Mouse (Mus musculus) C2C12 (cell line): ENCODE results near the gene Wdr61. TPM values are rescaled to one million over a fixed set of nuclear protein-coding genes. Genes with fewer than 3 reads are reported as not detected.

Experiments used
- H3K27me3 ChIP-seq: one replicate; pipeline ENCODE4 v1.6.1; 2011; ENCODE audit not compliant: control insufficient read depth, insufficient read depth, insufficient read length
- H3K36me3 ChIP-seq: one replicate; pipeline ENCODE4 v1.6.1; 2011; ENCODE audit not compliant: control insufficient read depth, insufficient read depth
- H3K4me3 ChIP-seq: one replicate; pipeline ENCODE4 v1.5.1; 2011; ENCODE audit warnings: mild to moderate bottlenecking, control low read depth; ENCODE audit not compliant: poor library complexity, insufficient read depth, severe bottlenecking
- H3K79me2 ChIP-seq: one replicate; pipeline ENCODE4 v1.6.1; 2011; ENCODE audit not compliant: control insufficient read depth, insufficient read depth
- H3K79me3 ChIP-seq: one replicate; pipeline ENCODE4 v1.6.1; 2011; ENCODE audit warnings: low read depth, control low read depth
- H3ac ChIP-seq: one replicate; pipeline ENCODE3; 2011; ENCODE audit warnings: low read depth; ENCODE audit not compliant: control insufficient read depth, insufficient read length
- CEBPB ChIP-seq: IDR thresholded peaks from one replicate; pipeline ENCODE4 v1.6.1; 2011; ENCODE audit warnings: low read depth, mild to moderate bottlenecking, control low read depth, moderate library complexity
- CTCF ChIP-seq: IDR thresholded peaks from one replicate; pipeline ENCODE4 v1.5.1; 2011; ENCODE audit not compliant: control insufficient read depth, insufficient read depth, insufficient read length
- FOSL1 ChIP-seq: IDR thresholded peaks from one replicate; pipeline ENCODE4 v1.8.0; 2011; ENCODE audit warnings: mild to moderate bottlenecking, low read length; ENCODE audit not compliant: poor library complexity, insufficient read depth, severe bottlenecking
- MAX ChIP-seq: IDR thresholded peaks from one replicate; pipeline ENCODE4 v1.6.1; 2011; ENCODE audit warnings: mild to moderate bottlenecking, control low read depth
- MYOD1 ChIP-seq: IDR thresholded peaks from one replicate; pipeline ENCODE4 v1.6.1; 2011; ENCODE audit warnings: low read depth; ENCODE audit not compliant: control insufficient read depth, insufficient read length
- MYOG ChIP-seq: IDR thresholded peaks from one replicate; pipeline ENCODE4 v1.6.1; 2011; ENCODE audit not compliant: control insufficient read depth, insufficient read length; ENCODE audit errors: extremely low read depth
- USF1 ChIP-seq: IDR thresholded peaks from one replicate; pipeline ENCODE4 v1.6.1; 2011; ENCODE audit warnings: low read depth, mild to moderate bottlenecking, control low read depth, moderate library complexity
- polyA plus RNA-seq: library from polyadenylated mRNA; unstranded; fragments of >200 nt; fragmentation: generic; extraction: Trizol; gene quantifications from one replicate; pipeline ENCODE4 v1.2.1, GENCODE M21; 2012; ENCODE audit warnings: missing spikeins

Wdr61 gene
- polyA plus RNA-seq, 1 experiment: 55.9 TPM

DNA sequence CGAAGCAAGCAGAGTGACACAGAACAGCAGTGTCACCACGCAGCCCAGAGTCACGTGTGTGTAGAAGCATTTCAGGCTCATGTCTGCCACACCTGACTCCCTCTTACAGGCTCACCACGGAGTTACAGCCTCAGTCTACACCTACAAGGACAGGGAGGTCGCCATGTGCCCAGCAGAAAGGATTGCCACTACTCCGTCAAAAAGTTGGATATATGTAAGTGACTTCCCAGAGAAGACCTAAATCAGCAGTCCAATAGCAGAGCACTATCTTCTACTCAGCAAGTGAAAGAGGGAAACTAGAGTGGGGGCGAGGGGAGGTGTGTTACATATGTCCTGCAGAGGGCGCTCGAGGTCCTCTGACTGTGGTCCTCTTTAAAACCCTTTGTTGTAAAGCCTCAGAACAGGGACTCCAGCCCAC, 2.0 kb upstream of the Wdr61 start:
- H3K79me2 ChIP-seq: peaks cover 31% of the 10 kb centered on the region
- TF ChIP-seq FOSL1: no peak
- peak; percentile 40 for TF ChIP-seq CTCF
- TF ChIP-seq MAX: no peak
- TF ChIP-seq USF1: no peak
- H3K27me3 ChIP-seq: no peaks in the 10 kb centered on the region
- no peak overlapping the region for H3K4me3 ChIP-seq
- peak overlapping the region; percentile 13 for H3ac ChIP-seq
- no peaks in the 10 kb centered on the region for H3K36me3 ChIP-seq
- peaks cover 22% of the 10 kb centered on the region for H3K79me3 ChIP-seq

DNA sequence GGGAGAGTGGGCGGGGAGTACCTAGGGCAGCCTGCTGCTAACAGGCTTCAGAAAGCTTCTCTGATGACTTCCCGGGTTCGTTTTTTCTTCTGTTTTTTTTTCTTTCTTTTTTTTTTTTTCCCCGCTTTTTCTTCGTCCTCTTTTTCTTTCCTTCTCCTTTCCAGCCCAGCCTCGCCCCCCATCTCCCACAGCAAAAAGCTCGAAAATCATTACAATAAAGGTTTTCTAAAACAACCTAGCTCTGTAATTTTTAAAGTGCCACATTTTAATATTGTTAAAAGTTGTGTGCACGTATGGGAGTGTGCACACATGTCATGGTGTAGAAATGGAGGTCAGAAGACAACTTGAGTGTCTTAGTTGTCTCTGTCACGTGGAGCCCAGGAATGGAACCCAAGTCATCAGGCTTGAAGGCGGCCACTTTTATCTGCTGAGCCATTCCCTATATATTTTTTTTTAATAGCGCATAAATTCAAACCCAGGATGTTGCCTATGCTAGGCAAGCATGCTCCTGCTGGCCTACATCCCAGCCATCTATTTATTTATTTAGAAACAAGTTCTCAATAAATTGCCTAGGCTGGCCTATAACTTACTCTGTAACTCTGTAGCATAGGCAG, 427 bp upstream of the Wdr61 start:
- Histone ChIP-seq H3K79me3 (peaks cover 26% of the 10 kb centered on the region), H3K4me3 (no peak overlapping the region), H3K36me3 (peaks cover 2% of the 10 kb centered on the region), H3ac (no peak overlapping the region), H3K27me3 (no peaks in the 10 kb centered on the region), H3K79me2 (peaks cover 41% of the 10 kb centered on the region)
- TF ChIP-seq CEBPB (no peak), USF1 (peak; percentile 17)

DNA sequence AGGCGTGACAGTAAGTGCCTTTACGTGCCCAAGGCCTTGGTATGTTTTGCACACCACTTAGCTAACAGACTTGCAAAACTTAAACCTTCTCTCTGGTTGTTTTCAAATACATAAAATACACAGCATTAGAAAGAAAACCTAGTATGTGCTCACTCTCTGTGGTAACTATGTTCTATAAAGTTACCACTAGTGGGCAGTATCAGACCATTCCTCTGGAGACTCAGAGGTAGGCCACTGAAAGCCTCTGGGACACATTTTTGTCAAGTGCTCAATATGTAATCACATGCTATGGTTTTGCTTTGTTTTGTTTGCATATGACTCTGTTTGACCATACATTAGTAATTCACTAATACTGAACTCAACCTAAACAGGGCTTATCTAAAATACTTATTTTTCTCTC, 2.2 kb downstream of the Wdr61 start:
- Histone ChIP-seq H3ac (no peak overlapping the region), H3K79me2 (peaks cover 41% of the 10 kb centered on the region), H3K36me3 (peaks cover 22% of the 10 kb centered on the region), H3K4me3 (no peak overlapping the region), H3K79me3 (peaks cover 26% of the 10 kb centered on the region), H3K27me3 (no peaks in the 10 kb centered on the region)
- TF ChIP-seq USF1: no peak
- no peak for TF ChIP-seq FOSL1
- no peak for TF ChIP-seq CTCF
- TF ChIP-seq CEBPB: no peak
- no peak for TF ChIP-seq MYOD1
- TF ChIP-seq MAX: no peak
- TF ChIP-seq MYOG: no peak

DNA sequence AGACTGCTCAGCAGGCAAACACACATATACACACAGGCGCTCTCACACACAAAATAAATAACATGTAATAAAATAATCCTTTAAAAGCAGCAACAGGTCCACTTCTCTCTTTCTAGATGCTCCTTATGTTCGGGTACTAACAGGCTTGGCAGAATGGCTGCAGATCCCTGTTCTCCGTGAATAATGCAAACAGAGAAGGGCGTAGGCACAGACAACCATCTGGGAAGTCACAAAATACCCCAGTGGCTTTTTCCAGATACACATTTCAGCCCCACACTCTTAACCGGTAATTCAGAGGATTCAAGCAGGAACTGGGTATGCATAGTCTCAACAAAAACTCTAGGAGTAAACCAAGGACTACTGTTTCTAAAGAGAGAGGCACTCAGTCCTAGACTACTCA, 8.0 kb downstream of the Wdr61 start:
- H3K79me2 ChIP-seq: peaks cover 10% of the 10 kb centered on the region
- TF ChIP-seq CEBPB (no peak), FOSL1 (no peak), MYOD1 (no peak), CTCF (no peak), MYOG (no peak), MAX (no peak), USF1 (no peak)
- no peak overlapping the region for H3ac ChIP-seq
- no peaks in the 10 kb centered on the region for H3K27me3 ChIP-seq
- H3K79me3 ChIP-seq: peaks cover 4% of the 10 kb centered on the region
- H3K4me3 ChIP-seq: no peak overlapping the region
- H3K36me3 ChIP-seq: peaks cover 78% of the 10 kb centered on the region

DNA sequence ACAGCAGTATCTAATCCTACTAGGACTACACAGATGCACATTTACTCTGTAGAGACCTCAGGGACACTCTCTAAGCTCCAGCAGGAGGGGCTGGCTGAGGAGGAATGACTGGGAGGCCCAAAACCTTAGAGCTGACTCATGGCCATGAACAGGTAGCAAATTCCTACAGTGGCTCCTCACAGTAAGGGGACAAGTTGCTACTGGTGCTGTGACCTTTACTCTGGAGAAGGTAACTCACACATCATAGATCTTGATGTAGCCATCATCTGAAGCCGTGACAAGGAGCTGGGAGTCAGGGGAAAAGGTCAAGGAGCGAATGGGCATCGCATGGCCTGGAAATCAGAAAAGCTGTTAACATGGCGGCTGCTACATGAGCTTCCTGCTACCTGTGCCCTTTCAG, 11.7 kb downstream of the Wdr61 start:
- no peaks in the 10 kb centered on the region for H3K27me3 ChIP-seq
- H3K36me3 ChIP-seq: peaks cover 82% of the 10 kb centered on the region
- no peak overlapping the region for H3K4me3 ChIP-seq
- no peaks in the 10 kb centered on the region for H3K79me2 ChIP-seq
- H3K79me3 ChIP-seq: no peaks in the 10 kb centered on the region
- no peak for TF ChIP-seq MYOD1
- H3ac ChIP-seq: no peak overlapping the region

DNA sequence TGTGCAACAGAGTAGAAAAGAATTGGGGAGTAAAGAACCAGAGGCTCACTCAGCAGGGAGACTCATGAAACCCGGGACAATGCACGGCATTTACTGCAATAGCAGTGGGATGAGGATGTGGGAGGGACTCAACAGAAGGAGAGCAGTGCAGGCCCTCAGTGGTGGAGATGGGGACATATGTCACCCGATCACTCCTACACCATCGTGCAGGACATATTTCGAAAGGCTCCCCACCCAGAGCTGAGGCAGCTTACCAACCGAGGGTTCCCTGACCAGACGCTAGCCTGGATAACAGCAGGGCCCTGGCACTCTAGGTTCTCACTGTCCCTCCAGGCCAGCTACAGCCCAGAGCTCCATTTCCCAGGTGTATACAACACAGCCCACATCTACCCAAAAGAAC, 12.2 kb downstream of the Wdr61 start:
- H3K27me3 ChIP-seq: no peaks in the 10 kb centered on the region
- H3K79me3 ChIP-seq: no peaks in the 10 kb centered on the region
- H3K36me3 ChIP-seq: peaks cover 82% of the 10 kb centered on the region
- no peaks in the 10 kb centered on the region for H3K79me2 ChIP-seq
- TF ChIP-seq CTCF: no peak
- TF ChIP-seq MYOG: no peak
- TF ChIP-seq FOSL1: no peak
- TF ChIP-seq USF1: no peak
- no peak for TF ChIP-seq MYOD1
- no peak for TF ChIP-seq CEBPB
- H3K4me3 ChIP-seq: no peak overlapping the region
- no peak overlapping the region for H3ac ChIP-seq
